Mouse (Mus musculus): ENCODE results near the gene Pmel.

Pmel gene

DNA sequence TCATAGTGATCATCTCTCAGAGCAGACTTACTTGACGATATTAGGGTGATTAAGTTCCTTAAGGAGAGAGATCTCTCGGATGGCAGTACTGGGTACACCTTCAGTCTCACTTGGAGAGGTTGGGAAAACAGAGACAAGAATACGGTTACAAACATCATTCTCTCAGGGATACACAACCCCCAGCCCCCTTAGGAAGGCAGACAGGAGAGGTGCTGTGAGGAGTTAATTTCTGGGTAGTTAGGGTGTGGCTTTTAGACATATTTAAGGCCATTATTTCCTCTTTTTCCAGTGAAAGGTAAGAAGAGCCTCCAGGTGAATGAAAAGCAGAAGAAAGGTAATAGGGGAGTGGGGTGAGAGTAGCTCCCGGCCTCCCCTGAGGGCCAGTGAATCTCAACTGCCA, at the start of gene Pmel:
Pmel (plus strand) TSS at position 301 of the 400 bp plus-strand sequence.
- DNase-seq = no peak

DNA sequence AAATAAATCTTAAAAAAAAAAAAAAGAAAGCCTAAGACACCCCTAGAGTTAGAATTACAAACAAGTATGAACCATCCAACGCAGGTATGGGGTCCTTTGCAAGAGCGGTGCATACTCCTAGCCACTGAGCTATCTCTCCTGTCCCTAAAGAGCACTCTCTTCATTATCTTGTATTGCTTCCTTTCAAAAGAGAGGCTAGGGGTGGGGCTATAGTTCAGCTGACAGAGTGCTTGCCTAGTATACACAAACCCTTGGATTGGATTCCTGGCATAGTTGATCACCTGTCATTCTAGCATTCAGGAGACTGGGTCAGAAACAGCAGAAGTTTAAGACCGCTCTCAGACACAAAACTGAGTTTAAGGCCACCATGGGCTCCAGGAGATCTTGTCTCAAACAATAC, 48.7 kb upstream of the Pmel start:
- no peak for DNase-seq

DNA sequence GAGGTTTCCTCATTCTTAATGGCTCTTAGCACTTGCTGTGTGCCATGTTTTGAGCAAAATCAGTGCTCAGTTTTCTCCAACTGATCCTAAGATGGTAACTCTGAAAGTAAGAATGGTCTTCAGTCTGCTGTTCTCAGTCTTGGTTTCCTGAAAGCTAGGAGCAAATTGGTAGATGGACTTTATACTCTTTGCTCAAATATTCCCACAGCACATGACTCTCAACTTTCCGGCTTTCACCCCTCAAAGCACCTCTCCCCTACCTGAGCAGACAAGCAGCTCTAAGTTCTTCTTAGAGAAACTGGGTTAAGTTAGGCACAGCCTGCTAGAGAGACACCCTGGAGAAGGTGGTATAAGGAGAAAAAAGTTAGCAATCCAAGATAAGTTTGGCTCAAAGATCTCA, 47.3 kb upstream of the Pmel start:
- DNase-seq = no peak

DNA sequence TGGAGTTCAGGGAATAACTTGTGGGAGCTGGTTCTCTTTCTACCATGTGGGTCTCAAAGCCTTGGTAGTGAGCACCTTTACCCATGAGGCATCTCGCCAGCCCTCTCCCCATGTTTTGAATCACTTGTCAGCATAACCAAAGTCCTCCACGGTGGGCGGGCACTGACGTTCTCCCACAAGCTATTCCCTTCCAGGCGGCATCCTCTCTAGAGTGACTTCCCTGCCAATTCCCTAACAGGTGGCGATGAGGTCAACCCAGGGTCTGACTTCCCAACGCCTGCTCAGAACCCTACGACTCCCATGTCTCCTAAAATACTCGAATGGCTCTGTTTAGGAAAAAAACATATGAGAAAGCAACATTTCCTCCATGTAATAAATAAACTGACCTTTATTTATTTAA, 46.2 kb upstream of the Pmel start:
- no peak for DNase-seq

DNA sequence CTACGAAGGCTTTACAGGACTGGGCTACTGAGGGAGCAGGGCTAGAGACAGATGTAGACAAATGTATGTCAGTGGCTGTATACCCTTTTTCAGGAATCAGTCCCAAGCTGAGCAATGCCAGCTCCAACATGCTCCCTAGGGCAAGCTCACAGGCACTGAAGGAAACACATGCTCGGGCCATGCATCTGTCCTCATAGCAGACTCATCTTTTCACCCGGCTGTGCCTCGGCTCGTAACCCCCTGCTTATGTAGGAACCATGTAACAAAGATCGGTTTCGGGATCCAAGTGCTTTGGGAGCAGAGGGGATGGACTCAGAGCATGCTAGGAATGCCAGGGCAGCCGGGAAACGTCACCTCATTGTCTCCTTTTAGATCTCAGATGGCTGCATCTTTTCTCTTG, 44.5 kb upstream of the Pmel start:
- DNase-seq = no peak

DNA sequence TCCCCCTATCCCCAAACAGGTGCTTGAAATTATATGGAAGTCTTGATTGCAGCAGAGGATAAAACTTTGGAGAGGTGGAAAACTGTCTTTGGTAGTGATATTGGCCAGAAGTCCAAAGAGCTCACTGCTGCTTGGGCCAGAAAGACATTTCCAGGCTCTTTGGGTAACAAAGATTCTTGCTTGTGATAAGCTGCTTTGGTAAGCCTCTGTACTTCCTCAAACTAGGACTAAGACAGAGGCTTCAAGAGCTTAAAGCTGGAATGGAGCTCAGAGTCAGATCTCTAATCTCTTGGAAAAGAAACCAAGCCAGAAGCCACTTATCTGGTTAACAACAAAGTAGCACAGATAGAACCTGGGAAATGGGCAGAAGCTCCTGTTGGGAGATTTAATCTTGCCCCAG, 41.5 kb upstream of the Pmel start:
- DNase-seq = no peak

DNA sequence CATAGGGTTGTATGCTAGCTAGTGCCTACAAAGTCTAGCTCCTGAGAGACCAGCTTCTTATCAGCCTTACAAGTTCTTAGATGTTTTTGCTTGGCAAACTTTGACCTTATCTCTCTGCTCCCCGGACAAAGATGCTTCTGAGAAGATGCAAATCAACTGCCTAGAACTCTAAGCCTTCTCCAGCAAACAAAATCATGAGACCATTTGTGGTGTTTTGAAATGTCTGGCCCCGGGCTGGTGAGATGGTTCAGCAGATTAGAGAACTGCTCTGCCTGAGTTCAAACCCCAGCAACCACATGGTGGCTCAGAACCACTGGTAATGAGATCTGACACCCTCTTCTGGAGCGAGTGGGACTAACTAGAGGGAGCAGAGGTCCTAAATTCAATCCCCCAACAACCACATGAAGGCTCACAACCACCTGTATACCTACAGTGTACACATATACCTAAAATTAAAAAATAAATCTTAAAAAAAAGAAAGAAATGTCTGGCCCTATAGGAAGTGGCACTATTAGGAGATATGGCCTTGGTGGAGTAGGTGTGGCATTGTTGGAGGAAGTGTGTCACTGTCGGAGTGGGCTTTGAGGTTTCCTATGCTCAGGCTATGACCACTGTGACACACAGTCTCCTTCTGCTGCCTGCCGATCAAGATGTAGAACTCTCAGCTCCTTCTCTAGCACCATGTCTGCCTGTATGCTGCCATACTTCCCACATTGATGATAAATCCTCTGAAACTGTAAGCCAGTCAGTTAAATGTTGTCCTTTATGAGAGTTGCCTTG, 40.4 kb upstream of the Pmel start:
- DNase-seq = no peak

DNA sequence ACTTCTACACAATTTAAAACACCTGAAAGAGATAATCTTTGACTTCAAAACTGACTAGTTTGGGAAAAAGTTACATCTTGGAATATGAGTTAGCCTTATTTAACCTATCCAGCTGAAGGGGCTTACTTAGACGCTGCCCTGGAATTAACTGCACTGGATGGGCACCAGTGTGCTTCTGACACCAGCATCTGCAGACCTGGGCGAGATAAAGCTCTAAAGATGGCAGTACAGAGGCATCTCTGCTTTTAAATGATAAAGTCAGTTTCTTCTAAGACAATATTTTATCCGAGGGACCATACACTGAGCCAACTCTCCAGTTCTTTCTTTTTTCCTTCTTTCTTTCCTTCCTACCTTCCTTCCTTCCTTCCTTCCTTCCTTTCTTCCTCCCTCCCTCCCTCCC, 39.2 kb upstream of the Pmel start:
- no peak for DNase-seq

DNA sequence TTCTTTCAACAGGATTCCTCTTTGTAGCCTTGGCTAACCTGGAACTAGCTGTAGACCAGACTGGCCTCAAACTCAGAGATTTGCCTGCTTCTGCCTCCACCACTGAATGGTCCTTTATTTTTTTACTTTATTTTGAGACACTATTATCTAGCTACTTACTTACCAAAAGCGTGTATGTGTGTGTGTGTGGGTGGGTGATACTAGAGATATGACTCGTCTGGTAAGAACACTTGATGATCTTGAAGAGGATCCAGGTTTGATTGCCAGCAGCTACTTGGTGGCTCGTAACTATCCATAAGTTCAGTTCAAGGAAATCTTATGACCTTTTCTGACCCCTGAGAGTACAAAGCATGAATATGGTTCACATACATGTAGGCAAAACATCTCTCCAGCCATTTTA, 38.7 kb upstream of the Pmel start:
- no peak for DNase-seq

DNA sequence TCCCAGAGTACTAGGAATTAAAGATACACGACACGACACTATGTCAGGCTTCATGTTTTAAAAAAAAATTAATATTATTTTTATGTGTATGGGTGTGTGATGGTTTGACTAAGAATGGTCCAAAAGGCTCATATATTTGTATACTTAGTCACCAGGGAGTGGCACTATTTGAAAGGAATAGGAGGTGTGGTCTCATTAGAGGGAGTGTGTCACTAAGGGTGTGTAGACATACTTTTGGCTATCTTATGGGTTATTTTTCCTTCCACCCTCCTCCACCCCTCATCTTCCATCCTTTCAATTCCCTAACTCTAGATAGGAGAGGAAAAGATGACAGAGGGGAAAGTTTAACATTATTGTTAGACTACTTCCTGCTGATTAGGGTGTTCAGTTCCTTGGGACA, 38.2 kb upstream of the Pmel start:
- DNase-seq = no peak

DNA sequence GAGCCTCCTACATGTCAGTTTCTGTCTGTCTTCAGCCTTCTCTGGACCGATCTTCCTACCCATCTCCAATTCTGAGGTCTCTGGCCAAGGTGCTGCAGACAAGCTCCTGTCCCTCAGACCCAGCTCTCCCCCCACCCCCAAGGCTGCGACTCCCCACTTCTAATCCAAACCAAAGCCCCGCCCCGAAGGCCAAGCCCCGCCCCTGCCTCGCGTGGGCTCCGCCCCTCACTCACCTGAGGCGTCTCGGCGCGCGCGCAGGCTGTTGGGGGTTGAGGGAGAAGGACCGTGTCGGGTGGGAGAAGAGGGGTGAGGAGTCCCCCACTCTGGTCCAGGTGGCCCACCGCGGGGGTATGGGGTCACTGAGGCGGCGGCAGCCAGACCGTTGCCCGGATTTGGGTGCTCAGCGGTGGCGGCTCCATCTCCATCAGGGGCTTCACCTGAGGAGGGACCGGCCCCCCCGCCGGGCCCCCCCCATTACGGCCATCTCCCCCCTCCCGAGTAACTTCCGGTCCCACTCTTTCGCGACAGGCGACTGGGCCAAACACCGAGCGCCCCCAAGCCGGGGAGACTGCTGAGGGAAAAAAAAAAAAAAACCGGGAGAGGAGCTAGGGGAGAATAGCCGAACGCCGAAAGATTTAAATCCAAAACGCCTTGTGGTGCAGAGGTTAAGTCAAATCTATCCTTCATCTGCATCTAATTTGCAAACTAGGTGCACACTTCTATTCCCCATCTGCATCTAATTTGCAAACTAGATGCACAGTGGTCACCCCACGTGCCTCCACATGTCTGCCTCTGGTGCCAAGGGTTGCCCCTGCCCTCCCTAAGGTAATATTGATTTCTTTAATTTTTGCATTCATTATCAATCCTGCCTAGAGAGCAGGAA, 35.0 kb upstream of the Pmel start:
- DNase-seq = peak; percentile 72 to 75

DNA sequence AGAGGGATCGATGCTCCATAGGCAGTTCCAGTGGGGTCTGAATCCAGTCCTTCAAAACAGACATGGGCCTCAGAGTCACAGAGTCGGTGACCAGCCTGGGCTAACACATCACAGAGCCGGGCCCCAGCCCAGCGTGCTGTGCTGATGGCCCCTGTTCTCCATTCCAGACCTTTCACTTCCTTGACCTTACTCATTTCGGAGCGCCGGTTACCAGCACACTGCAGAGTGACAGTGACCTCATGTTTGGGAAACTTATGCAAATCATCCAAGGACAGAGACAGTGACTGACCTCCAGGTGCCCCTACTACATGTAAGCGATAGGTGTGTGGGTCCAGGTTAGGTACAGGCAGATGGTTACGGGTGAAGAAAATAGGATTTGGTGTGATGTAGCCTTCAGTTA, 32.8 kb upstream of the Pmel start:
- DNase-seq = no peak

DNA sequence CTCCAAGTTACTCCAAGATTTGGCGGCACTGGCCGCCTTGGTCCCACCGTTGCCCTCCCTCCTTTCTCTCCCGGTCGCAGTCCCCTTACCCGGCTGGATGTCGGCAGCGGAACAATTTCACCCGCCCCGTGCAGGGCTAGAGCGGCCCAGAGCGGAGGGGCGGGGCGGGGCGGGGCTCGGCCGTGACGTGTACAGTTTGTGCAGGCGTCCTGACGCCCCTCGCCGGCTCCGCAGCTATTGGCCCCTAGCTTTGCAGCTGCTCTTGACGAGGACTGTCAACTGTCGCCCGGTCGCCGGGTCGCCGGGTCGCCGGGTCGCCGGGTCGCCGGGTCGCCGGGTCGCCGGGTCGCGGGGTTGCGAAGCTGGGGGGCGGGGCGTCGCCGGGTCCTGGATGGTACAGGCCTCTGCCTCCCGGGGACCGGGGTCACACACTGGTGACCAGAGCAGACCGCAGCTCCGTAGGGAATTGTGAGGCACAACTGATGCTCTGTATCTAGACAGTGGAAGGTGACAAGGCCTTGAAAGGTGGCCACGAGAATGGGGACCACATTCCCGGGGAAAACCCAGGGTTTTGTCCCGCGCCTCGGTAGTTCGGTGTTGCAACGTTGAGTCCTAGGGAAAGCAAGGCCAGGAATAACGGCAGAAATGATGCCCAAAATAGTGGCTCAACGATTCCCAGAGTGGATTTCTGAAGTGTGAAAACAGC, 30.1 kb upstream of the Pmel start, which contains the start of gene Suox:
Suox (minus strand) TSS at position 311 of the 706 bp plus-strand sequence.
- DNase-seq = peak; percentile 85 to 89

DNA sequence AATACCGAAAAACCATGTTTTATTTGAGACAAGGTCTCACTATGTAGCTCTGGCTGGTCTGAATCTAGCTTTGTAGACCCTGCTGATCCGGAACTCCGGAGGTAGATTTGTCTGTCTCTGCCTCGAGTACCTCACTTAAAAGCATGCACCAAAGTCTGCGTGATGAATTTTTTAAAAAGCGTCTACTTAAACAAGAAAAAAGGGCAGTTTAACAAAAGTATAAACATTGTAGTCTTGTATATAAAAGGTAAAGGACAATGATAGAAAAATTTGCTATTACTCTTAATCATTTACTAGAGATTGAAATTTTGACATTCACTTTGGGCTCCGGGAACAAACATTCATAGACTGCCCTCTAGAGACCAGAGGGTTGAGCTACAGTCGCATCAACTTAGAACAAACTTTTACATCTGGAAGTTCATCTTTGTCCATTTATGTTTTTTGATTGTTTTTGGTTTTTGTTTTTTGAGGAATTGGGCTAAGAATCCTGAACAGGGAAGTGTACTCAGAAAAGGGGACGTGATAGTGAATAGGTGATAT, 29.5 kb upstream of the Pmel start:
- DNase-seq = peak in 1 of 2 experiments; percentile 39

DNA sequence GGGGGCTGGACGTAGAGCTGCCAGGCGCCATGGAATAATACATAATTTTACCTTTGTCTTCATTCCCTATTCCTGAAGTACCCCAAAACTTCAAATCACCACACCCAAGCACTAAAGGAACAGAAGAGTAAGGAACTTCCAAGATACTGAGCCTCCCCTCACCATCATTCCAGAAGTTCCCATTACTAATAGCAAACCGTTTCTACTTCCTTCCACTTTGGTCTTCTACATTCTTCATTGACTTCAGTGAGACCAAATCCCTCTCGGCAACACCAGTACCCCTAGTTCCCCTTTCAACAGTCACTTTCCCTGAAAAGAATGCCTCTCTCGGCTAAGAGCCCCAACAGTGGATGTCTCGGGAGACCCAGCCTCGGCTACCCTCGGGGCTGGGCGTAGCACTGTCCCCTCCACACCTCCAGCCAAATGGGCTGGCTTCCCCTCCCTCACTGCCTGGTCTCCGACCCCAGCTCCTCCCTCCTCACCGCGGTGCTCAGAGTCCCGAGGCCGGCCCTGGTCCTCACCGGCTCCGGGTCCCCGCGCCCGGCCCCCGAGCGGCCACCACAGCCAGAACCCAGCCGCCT, 8.5 kb upstream of the Pmel start:
- no peak for DNase-seq

DNA sequence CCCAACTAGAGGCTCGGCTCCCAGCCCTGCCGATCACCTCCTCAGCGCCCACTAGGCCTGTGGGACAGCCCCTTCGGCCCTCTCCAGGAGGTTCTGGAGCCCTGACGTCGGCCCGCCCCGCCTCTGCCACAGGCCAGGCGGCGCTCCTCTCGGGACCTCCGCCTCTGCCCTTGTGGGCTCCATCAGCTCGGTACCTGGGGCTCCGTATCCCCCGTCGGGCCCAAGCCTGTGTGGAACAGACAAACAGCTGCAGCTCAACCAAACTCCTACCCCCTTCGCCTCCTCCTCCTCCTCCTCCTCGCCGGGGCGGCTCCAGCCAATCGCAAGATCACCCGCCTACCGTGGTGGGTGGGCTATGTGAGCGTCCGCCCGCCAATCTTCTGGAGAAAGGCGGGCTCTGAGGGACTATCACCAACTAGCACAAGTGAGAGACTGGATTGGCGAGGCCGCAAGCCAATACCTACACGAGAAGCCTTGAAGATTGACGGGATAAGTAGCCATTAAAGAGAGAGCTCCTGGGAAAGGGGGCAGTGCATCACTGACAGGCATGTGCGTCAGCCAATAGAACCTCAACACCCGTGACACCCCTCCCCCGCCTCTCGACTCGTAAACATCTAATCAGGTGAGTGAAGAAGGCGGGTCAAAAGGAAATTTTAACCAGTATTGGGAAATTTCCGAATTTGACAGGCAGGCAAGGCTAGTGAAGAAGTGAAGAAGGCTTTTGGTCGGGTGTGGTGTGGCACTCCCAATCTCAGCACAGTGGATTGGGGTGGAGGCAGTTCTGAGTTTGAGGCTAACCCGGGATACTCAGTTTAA, 7.8 kb upstream of the Pmel start, which contains the start of gene Rab5b:
Rab5b (minus strand) TSS at position 273 of the 816 bp plus-strand sequence.
- DNase-seq = peak; percentile 97 to 100

DNA sequence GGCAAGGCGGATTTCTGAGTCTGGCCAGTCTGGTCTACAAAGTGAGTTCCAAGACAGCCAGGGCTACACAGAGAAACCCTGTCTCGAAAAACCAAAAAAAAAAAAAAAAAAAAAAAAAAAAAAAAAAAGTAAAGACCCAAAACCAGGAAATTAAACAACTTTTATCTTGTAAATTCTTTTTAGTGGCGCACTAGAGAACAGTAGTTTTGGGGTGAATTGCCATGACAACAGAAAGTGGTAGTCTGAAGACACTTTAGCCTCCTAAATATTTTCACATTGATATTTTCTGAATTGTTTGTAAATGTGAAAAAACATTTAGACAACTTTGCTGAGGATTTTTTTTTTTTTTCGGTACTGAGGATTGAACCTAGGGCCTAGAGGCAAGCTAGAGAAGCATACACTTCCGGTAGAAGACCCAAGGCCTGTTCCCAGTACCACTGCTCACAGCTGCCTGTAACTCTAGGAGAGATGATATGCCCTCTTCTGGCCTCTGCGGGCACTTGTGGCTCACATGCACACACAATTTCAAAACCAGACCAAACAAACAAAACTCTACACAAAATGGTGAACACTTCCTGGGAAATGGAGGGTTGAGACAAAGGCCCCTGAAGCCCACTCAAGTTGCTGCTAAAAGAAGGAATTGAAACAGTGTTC, 6.8 kb upstream of the Pmel start:
- DNase-seq = no peak

DNA sequence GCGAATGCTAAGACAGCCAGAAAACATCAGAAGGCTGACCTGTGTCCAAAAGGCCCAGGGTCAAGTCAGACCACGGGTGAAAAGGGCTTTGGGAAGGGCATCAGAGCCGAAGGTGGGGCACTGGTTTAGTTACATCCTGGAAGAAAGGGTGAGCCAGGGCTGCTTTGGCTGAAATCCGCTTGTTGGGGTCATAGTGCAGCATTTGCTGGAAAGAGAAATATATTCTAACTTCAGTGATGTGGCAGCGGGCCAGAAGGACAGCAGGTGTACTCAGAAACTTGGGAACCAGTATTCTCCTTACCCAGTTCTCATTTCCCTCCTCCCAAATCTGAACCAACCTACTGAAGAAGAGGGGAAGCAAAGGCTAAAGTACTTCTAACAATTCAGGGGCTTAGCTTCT, 5.0 kb upstream of the Pmel start:
- no peak for DNase-seq

DNA sequence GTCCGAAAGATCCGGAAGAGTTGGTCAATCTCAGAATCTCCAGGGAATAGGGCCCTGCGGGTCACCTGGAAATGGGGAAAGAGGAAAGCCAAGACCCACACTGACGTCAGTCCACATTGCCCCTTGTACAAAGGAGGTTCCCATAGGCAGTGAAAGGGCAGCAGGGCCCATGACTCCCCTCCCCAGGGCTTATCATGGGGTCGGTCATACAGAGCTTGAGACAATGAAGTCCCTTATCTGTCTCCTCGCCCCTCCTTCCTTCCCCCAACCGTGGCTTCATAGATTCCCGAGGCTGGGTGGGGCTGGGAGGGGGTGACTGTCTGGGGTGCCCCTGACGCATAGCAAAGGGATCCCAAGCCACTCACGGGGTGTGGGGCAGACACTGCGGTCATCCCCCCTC, 4.4 kb upstream of the Pmel start:
- no peak for DNase-seq

DNA sequence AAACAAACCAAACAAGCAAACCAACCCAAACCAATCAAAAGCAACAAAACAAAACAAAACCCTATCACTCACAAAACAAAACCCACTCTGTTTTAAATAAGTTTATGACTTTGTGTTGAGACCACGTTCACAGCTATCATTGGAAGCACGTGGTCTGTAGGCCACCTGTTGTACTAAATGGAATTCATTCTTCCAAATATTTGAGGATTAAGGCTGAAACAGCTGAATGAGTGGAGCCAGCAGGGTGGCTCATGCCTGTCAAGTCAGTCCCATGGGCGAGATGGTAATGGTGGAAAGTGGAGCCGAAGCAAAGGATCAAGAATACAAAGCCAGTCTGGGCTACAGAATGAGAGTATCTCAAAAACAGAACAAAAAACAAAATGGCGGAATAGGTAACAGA, 3.3 kb upstream of the Pmel start:
- no peak for DNase-seq

DNA sequence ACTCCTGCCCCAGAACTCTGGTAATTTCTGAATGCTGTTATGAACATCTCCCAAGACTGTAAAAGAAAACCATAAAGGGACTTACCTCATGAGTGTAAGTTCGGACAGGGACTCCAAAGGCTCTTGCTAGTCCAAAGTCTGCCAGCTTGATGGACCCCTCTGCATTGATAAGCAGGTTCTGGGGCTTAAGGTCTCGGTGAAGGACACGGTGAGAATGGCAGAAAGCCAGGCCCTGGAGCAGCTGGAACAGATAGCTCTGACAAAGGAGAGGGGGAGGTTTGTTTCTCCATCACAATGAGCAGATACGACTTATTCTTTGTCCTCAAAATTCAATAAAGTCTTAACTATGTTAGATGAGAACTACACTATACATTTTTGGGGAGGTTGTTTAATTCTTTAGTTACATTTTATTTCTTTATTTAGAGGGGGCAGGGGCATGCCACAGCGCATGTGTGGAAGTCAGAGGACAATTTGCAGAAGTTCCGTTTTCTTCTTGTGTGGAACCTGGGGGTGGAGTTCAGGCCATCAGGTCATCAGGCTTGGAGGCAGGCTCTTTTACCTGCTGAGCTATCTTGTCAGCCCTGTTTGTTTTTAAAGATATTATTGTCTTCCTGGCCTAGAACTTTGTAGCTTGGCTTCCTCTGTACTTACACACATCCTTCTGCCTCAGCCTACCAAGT, 1.5 kb upstream of the Pmel start:
- no peak for DNase-seq
